Mouse (Mus musculus) activated CD4-positive, CD25-positive, alpha-beta regulatory T cell, adult 4 months (primary cell): ENCODE measurements around the gene Cox18. TPM values are rescaled to one million over a fixed set of nuclear protein-coding genes. Genes with fewer than 3 reads are reported as not detected.
"Not testable (repeated sequence)": the region's sequence is repeated elsewhere in the genome, so short reads cannot be mapped to it uniquely, and the experiment has no call there.

Experiments
- ATAC-seq: one replicate; pipeline ENCODE4 v1.8.0; 2017
- polyA plus RNA-seq, 2 experiments: library from polyadenylated mRNA; unstranded; fragments of 100-300 nt; shearing (Covaris generic); gene quantifications; one replicate each; pipeline ENCODE4 v1.2.1; 2017

The Cox18 gene
- 10 to 100 TPM; 14.9 to 24.0 TPM for polyA plus RNA-seq

DNA sequence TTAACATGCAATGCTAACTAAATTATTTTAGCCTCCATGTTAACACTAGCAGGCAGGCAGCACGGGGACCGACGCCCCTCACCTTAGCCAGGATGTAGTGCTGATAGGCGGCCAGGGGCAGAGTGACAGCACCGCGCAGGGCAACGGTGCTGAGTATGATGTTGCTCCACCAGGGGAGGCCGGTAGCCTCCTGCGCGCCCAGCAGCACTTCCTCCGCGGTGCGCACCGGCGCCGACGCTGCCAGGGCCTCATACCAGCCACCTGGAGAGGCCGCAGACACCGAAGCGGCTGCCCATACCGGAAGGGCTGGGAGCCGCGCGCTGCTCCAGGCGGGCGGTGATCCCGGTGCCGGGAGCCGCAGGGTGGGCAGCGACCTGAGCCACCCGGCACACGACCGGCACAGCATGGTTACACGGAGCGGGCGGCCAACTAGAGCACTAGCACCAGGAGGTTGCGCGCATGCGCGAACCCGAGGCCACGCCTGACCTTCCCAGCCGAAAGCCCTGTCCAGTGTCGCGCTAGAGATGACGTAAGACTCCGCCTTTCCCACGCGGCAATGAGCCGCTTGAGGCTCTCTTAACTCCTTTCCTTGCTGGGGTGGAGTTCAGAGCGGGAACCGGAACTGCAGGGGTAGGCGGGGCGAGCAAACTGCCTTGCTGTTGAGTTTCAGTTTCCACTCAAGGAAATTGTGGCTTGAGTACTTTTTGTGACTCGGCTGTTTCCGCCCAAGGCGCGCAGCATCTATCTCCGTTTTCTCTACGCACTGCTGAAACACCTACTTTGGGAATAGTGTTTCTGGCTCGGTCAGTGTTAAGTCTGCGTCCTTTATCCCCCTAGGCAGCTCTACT, at the start of gene Cox18:
Gene Cox18, minus strand, starts transcription at position 468 of the 848 bp plus-strand sequence.
- ATAC-seq: peak; percentile 90

GRCm38 (mm10) chr5:90262230-90262629, 38.4 kb upstream of the Cox18 start:
- not testable (repeated sequence) for ATAC-seq

DNA sequence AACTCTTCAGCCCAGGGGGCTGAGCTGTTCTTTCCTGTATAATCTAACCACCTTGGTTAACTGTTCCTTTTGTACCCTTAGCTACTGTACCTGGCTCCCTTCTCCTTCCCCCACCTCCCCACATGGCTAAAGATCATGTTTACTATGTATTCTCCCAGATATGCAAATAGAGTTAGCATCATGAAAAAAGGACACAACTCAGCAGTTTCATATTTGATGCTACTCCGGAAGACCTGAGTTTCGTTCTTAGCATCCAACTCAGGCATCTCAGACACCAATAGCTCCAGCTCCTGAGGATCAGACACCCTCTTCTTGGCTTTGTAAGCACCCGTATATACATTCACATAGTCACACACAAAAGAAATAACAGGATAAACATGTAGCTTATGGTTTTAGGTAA, 33.2 kb upstream of the Cox18 start:
- peak; percentile 77 for ATAC-seq

- no peak for ATAC-seq
These were observed 23.7 kb upstream of the Cox18 start for GRCm38 (mm10) chr5:90247503-90247902.

- ATAC-seq: no peak
These were observed 23.2 kb upstream of the Cox18 start for GRCm38 (mm10) chr5:90246987-90247386.

DNA sequence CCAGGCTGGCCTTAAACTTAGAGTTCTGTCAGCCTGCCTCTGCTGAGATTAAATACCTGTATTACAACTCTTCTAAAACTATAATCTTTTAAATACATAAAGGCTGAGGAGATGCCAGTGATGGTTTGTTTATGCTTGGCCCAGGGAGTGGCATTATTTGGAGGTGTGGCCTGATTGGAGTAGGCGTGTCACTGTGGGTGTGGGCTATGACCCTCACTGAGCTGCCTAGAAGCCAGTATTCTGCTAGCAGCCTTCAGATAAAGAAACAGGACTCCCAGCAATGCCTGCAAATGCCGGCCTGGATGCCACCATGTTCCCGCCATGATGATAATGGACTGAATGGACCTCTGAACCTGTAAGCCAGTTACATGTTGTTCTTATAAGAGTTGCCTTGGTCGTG, 22.8 kb upstream of the Cox18 start:
- ATAC-seq: no peak

DNA sequence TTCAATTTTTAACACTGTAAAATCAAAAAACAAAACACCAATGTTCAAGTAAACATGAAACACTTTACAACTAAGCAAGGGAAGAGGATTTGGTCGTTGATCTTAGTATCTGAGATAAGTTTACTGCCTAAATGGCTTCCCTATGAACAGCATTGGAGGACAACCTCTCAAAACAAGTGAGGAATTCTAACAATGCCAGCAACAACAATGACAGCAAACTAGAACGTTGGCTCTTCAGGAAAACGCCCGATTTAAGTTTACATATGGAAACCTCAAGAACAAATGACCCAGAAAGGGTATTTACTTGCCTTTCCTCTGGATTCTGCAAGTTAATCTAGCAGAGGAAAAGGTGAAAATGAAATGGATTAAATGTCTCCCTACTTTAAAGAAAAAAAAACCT, 21.6 kb upstream of the Cox18 start:
- no peak for ATAC-seq

GRCm38 (mm10) chr5:90235217-90235616, 11.4 kb upstream of the Cox18 start:
- ATAC-seq: no peak

- ATAC-seq: no peak
These were observed 9.5 kb upstream of the Cox18 start for GRCm38 (mm10) chr5:90233305-90233704.

- ATAC-seq: no peak
These were observed 6.0 kb upstream of the Cox18 start for GRCm38 (mm10) chr5:90229760-90230159.

GRCm38 (mm10) chr5:90226696-90227095, 2.9 kb upstream of the Cox18 start:
- no peak for ATAC-seq

DNA sequence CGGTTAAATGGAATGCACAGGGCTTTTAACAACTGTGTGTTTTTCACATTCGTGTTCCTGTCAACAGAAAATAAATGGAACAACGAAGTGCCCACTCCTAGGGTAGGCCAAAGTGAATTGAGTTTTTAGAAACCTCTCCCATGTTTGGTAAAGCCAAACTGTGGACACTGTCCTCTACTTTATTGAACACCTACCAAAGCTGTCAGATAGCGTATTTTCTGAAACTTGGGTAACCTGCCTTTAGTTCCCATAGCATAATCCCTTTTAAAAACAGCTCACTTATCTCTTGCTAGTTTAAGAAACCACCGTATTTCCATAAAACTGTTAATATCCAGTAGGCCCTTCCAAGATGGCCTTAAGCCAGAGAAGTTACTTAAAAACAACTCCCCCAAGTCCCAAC, 929 bp upstream of the Cox18 start:
- ATAC-seq: no peak

DNA sequence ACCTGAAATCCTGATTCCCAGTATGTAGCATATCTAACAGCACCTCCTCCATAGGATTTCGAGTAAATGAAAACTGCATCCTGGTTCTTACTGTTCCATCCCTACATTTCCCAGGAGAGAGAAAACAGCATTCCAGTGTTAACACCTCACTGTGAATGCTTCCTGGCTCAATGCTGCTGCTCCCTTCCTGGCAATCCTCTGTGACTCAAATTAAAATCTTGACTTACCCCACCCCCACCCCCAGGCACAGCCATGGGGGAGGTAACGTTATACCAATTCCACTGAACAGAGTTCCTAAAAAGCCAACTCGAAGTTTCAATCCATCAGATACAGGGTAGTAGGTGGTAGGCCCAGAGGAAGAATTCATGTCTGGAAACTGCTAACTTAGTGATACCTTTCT, 864 bp downstream of the Cox18 start:
- no peak for ATAC-seq

- no peak for ATAC-seq
These were observed 6.0 kb downstream of the Cox18 start for GRCm38 (mm10) chr5:90217791-90218190.

GRCm38 (mm10) chr5:90217226-90217625, 6.6 kb downstream of the Cox18 start:
- no peak for ATAC-seq

DNA sequence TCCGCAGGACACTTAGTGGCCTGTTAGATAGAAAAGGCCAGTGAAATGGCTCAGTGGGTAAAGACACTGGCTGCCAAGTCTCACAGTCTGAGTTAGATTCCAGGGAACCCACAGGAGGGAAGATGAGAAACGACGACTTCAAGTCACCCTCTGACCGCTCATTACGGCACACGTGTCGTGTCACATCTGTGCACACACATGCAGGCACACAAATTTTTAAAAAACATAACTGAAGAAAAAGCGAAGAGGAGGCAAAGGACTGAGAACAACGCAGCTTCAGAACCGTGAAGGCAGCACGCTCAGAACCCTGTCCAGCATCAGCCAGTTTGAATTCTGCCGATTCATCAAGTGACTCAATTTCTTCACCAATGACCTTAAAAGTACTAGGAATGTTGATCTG, 10.4 kb downstream of the Cox18 start:
- no peak for ATAC-seq

DNA sequence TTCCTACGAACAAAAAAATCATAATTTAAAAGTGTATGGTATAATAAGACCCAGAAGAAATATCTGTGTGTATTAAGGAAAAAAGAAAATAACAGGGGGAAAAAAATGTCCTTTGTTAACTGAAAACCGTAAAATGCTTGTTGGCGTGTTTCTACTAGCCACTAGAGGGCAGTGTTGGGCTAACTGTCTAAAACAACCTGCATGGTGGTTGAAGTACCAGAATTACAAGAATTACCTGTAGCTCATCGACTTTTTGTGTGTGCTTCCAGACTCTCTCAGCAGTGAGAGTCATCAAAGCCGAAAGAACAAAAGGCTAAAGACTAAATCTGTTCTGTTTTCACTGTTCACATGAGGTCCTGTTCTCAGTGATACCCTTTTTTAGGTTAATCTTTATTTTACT, 20.6 kb downstream of the Cox18 start:
- peak; percentile 77 for ATAC-seq

DNA sequence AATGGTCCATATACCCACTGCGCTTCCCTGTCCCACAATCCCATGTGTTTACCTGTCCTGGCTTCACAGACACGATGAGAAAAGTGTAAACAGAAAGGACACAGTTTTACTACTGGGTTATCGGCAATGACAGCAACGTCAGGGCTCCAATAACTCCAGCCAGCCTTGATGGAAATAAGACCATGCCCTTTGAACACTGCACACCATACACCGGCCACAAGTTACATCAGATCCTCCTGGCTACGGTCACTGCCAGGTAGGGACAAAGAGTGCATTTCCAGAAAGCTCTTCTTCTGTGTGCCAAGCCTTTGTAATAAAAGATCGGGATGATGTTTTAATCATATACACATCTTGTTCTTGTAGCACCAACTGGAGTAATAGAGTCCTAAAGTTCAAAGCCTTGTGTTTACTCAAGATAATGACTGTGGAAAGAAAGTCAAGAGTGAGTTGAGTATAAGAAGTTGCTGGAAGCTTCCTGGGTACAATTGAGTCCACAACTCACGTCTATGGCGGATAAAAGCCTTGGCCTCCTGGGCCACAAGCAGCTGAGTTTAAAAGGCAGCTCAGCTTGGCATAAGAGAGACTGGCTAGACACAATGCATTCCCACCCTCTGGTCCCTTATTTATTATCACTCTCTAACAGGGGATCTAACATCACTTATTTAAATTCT, 21.2 kb downstream of the Cox18 start:
- ATAC-seq: no peak

DNA sequence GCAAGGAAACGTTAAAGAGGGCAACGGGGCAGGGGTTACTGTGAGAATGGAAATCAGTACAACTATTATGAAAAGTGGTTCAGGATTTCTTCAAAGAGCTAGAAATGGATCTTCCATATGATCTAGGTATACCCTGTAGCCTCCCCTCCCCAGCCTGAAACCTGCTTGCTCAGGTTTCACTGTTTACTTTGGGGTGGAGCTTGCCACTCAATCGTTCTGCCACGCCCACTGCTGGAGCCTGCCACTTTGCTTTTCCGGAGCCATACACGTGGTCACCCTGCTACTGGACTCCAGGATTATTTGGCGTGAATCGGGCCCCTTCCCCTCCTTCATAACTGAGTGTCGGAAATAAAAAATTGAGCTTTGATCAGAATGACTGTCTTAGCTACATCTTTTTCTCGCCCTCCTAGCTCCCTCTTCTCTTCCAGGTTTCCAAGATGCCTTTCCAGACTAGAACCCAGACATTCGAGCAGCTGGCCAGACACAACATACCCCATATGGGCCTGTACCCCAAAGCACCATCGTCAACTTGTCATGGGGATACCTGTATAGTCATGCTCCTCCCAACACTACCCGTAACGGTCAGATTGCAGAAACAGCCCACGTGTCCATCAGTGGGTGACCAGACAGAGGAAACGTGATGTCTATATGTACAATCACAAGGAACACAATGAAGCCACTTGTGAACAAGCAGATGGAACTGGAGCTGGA, 23.7 kb downstream of the Cox18 start:
- ATAC-seq: no peak

DNA sequence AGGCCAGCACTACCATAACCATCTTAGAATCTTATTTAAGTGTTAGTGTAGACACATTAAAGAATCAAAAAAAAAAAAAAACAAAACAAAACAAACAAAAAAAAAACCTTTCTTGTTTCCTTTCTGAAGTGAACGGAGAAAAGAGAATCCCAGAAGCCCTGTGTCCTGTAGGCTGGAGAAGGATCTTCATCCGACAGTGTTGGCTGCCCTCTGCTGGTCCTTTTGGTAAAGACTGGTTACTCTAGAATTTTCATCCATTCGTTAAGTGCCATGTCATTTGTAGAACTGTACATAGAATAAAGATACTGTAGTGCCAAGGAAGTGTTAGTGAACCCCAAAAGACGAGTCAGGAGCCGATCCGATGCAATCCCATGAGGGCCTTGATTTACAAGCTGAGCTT, 29.0 kb downstream of the Cox18 start:
- no peak for ATAC-seq

GRCm38 (mm10) chr5:90182782-90183181, 41.0 kb downstream of the Cox18 start:
- no peak for ATAC-seq

DNA sequence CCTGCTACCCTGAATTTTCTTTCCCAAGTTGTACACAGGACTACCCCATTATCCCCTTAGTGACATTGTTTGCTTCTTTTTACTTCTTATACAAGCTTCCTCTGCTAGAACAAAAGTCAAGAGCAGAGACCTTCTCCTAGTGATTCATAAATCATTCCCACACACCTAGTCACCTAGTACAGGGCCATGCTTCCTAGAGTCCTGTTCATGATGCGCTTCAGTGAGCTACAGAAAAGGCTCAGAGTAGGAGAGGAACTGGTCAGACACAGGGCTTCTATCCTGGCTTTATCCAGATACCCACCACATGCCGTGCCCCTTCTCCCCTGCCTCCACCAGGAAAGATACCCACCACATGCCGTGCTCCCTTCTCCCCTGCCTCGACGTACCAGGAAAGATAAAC, 44.7 kb downstream of the Cox18 start:
- ATAC-seq: no peak

DNA sequence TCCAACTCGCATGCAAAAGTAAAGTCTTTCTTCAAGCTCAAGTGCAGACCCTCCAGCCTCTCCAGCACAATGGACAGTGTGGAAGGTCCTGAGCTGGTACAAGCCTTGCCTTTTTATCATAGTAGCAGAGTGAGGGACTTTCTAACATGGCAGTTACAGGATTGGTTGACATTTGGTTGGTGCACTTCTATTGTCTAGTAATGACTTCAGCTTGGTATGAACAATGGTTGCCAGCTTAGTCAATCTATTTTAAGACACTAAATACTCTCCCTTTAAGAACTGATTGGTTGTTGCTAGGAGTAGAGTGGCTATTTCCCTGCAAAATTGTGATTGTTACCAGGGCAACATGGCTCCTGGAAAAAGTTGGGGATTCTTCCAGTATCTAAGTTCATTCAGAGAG, 45.7 kb downstream of the Cox18 start:
- ATAC-seq: no peak
